Mouse (Mus musculus) MEL (cell line): ENCODE measurements around the gene Klk8.

Source experiments
- EP300 ChIP-seq, 2 experiments: IDR thresholded peaks; 2 replicates each; pipeline ENCODE4 v1.6.1; 2011; ENCODE audit warnings: improper control_type of control experiment in 2 of 2, low read length in 2 of 2, low read depth in 1 of 2, mild to moderate bottlenecking in 1 of 2
- POLR2A ChIP-seq, 2 experiments: IDR thresholded peaks; 2 replicates each; pipeline ENCODE4 v1.6.1; 2011 to 2012; ENCODE audit warnings: low read length in 2 of 2, mild to moderate bottlenecking in 2 of 2, control low read depth in 1 of 2, improper control_type of control experiment in 1 of 2, low read depth in 1 of 2, moderate library complexity in 1 of 2; ENCODE audit not compliant: control insufficient read depth in 1 of 2, insufficient read depth in 1 of 2, poor library complexity in 1 of 2
- ZC3H11A ChIP-seq: IDR thresholded peaks from 2 replicates; pipeline ENCODE4 v1.6.1; 2012; ENCODE audit warnings: low read depth, mild to moderate bottlenecking, inconsistent platforms, low read length, improper control_type of control experiment
- ZNF384 ChIP-seq: IDR thresholded peaks from 2 replicates; pipeline ENCODE4 v1.6.1; 2012; ENCODE audit warnings: low read depth, mild to moderate bottlenecking, inconsistent platforms, low read length, improper control_type of control experiment

DNA sequence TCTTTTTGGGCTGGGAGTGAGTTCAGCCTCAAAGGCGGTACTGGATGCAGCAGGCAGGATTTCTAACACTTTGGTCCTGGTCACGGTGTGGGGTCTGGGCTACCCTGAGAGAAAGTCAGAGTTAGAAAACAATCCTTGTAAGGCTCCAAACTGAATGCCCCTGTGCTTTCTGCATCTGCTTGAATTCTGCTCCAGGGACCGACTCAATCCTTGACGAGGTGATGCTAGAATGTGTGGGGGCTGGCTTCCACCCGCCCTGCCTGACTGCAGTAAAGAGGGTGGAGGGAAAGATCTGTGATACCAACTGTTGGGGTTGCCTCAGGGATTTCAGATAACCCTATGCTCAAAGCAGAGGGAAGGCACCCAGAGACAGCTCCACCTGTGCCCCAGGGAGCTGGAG is 13.6 kb downstream of the Klk8 start, which contains the start of gene Klk7:
- TF ChIP-seq EP300 (IDR thresholded peaks at IDR 0.05; ENCODE audit: low read depth in 1 of 2, low read length in 2 of 2) (no peak), ZC3H11A (no peak), POLR2A (IDR thresholded peaks at IDR 0.05; ENCODE audit: control insufficient read depth in 1 of 2, insufficient read depth in 1 of 2, low read depth in 1 of 2, low read length in 2 of 2, poor library complexity in 1 of 2) (no peak), ZNF384 (no peak)
